Mouse (Mus musculus) neural tube, embryonic 13.5 days (tissue): ENCODE results near the gene Sart1. TPM values are rescaled to one million over a fixed set of nuclear protein-coding genes. Genes with fewer than 3 reads are reported as not detected.

Experiments
- ATAC-seq: fragments of 200-750 bp; cut with Nextera tagmentation; 2 replicates; pipeline ENCODE4 v1.8.0; 2017; ENCODE audit warnings: low read depth, mild to moderate bottlenecking, moderate TSS enrichment, moderate library complexity
- H3K27ac ChIP-seq: fragments of 300-500 bp; sonication (generic); replicated peaks from 2 replicates; pipeline ENCODE4 v1.5.1; 2015; ENCODE audit warnings: moderate library complexity, mild to moderate bottlenecking, inconsistent platforms
- H3K27me3 ChIP-seq: fragments of 300-500 bp; sonication (generic); 2 replicates; pipeline ENCODE4 v1.6.1; 2015; ENCODE audit warnings: mild to moderate bottlenecking, inconsistent platforms
- H3K36me3 ChIP-seq: fragments of 300-500 bp; sonication (generic); 2 replicates; pipeline ENCODE4 v1.6.1; 2015; ENCODE audit warnings: mild to moderate bottlenecking, inconsistent platforms
- H3K4me1 ChIP-seq: fragments of 300-500 bp; sonication (generic); replicated peaks from 2 replicates; pipeline ENCODE4 v1.6.1; 2015; ENCODE audit warnings: inconsistent platforms
- H3K4me2 ChIP-seq: fragments of 300-500 bp; sonication (generic); 2 replicates; pipeline ENCODE4 v1.6.1; 2015; ENCODE audit warnings: inconsistent platforms, mild to moderate bottlenecking, moderate library complexity
- H3K4me3 ChIP-seq: fragments of 300-500 bp; sonication (generic); 2 replicates; pipeline ENCODE4 v1.5.1; 2015; ENCODE audit warnings: mild to moderate bottlenecking, inconsistent platforms
- H3K9ac ChIP-seq: fragments of 300-500 bp; sonication (generic); 2 replicates; pipeline ENCODE4 v1.6.1; 2015; ENCODE audit warnings: moderate library complexity, mild to moderate bottlenecking, inconsistent platforms
- H3K9me3 ChIP-seq: fragments of 300-500 bp; sonication (generic); 2 replicates; pipeline ENCODE4 v1.6.1; 2016; ENCODE audit warnings: inconsistent platforms
- WGBS: fragments of 180-500 bp; shearing (Covaris S2); methylation state at CpG from one replicate; pipeline ENCODE4 v1.1.7; 2015; 5-methylcytosine and 5-hydroxymethylcytosine counted together
- polyA plus RNA-seq: library from polyadenylated mRNA; unstranded; fragments of >200 nt; fragmentation: Nextera tagmentation; extraction: Ambion mirVana; gene quantifications from 2 replicates; pipeline ENCODE4 v1.2.1, GENCODE M21; 2015

The Sart1 gene
- 72.2 and 74.8 TPM in 2 replicates for polyA plus RNA-seq

GRCm38 (mm10) chr19:5388588-5389242 is at the start of gene Sart1:
Gene Sart1, minus strand, starts transcription at chr19:5388703.
- H3K4me1 ChIP-seq: peaks cover 37% of the 10 kb centered on the region
- H3K36me3 ChIP-seq: peaks cover 25% of the 10 kb centered on the region
- H3K27ac ChIP-seq: peak within 1 kb of the TSS; percentile 87
- no peaks in the 10 kb centered on the region for H3K9me3 ChIP-seq
- peak; percentile 99 for ATAC-seq
- no peaks in the 10 kb centered on the region for H3K27me3 ChIP-seq
- peak within 1 kb of the TSS; percentile 98 for H3K4me3 ChIP-seq
- H3K4me2 ChIP-seq: peak within 1 kb of the TSS; percentile 98
- 2% methylated on average over 43 of the region's 43 CpGs for WGBS
- H3K9ac ChIP-seq: peak within 1 kb of the TSS; percentile 95

GRCm38 (mm10) chr19:5433951-5434350 is 45.4 kb upstream of the Sart1 start:
- peak overlapping the region; percentile 57 for H3K4me2 ChIP-seq
- peak overlapping the region; percentile 53; the same call in 1 of the 2 replicates for H3K27ac ChIP-seq
- WGBS: 65% methylated on average over 7 of the region's 7 CpGs
- peaks cover 5% of the 10 kb centered on the region; the same call in 1 of the 2 replicates for H3K36me3 ChIP-seq
- H3K4me3 ChIP-seq: no peak overlapping the region
- H3K9ac ChIP-seq: 0 out of 2 replicates have a peak overlapping the region, but pooled peaks have one; percentile 60
- peaks cover 17% of the 10 kb centered on the region for H3K4me1 ChIP-seq
- H3K27me3 ChIP-seq: peaks cover 8% of the 10 kb centered on the region; the same call in 1 of the 2 replicates
- no peaks in the 10 kb centered on the region for H3K9me3 ChIP-seq
- no peak for ATAC-seq

- Histone ChIP-seq H3K9ac (peak overlapping the region; percentile 60), H3K27ac (peak overlapping the region; percentile 53; the same call in 1 of the 2 replicates), H3K36me3 (peaks cover 5% of the 10 kb centered on the region; the same call in 1 of the 2 replicates), H3K4me1 (peaks cover 19% of the 10 kb centered on the region), H3K4me2 (peak overlapping the region; percentile 57), H3K4me3 (peak overlapping the region; percentile 27), H3K9me3 (no peaks in the 10 kb centered on the region), H3K27me3 (peaks cover 8% of the 10 kb centered on the region; the same call in 1 of the 2 replicates)
- WGBS: 11% methylated on average over 16 of the region's 16 CpGs
- peak; percentile 57 for ATAC-seq
These were observed 44.7 kb upstream of the Sart1 start for GRCm38 (mm10) chr19:5432992-5433852.

GRCm38 (mm10) chr19:5431911-5432464 is 43.5 kb upstream of the Sart1 start:
- no peak overlapping the region for H3K9ac ChIP-seq
- peaks cover 8% of the 10 kb centered on the region; the same call in 1 of the 2 replicates for H3K27me3 ChIP-seq
- no peak overlapping the region for H3K4me3 ChIP-seq
- H3K4me2 ChIP-seq: no peak overlapping the region
- H3K36me3 ChIP-seq: peaks cover 15% of the 10 kb centered on the region
- no peak overlapping the region for H3K27ac ChIP-seq
- no peaks in the 10 kb centered on the region for H3K9me3 ChIP-seq
- ATAC-seq: no peak
- H3K4me1 ChIP-seq: peaks cover 28% of the 10 kb centered on the region
- WGBS: 80% methylated on average over 4 of the region's 4 CpGs

- 71% methylated on average over 1 of the region's 1 CpGs for WGBS
- H3K9ac ChIP-seq: no peak overlapping the region
- H3K4me3 ChIP-seq: no peak overlapping the region
These were observed 41.9 kb upstream of the Sart1 start for GRCm38 (mm10) chr19:5430408-5430807.

GRCm38 (mm10) chr19:5429806-5430205 is 41.3 kb upstream of the Sart1 start:
- Histone ChIP-seq H3K27ac (no peak overlapping the region), H3K9ac (no peak overlapping the region), H3K9me3 (no peaks in the 10 kb centered on the region), H3K27me3 (0 out of 2 replicates have a peak, but pooled peaks cover 4% of the 10 kb centered on the region), H3K4me3 (no peak overlapping the region), H3K4me1 (peaks cover 43% of the 10 kb centered on the region), H3K4me2 (no peak overlapping the region), H3K36me3 (peaks cover 25% of the 10 kb centered on the region)
- 77% methylated on average over 8 of the region's 8 CpGs for whole genome bisulfite sequencing
- no peak for ATAC-seq

More at GRCm38 (mm10) chr19:5430408-5430807, 41.9 kb upstream of the Sart1 start:
- ATAC-seq: no peak
- peaks cover 8% of the 10 kb centered on the region; the same call in 1 of the 2 replicates for H3K27me3 ChIP-seq
- no peak overlapping the region for H3K27ac ChIP-seq
- peaks cover 25% of the 10 kb centered on the region for H3K36me3 ChIP-seq
- no peaks in the 10 kb centered on the region for H3K9me3 ChIP-seq
- peaks cover 43% of the 10 kb centered on the region for H3K4me1 ChIP-seq
- no peak overlapping the region for H3K4me2 ChIP-seq

- no peak for ATAC-seq
- H3K27me3 ChIP-seq: 0 out of 2 replicates have a peak, but pooled peaks cover under 1% of the 10 kb centered on the region
- no peak overlapping the region for H3K27ac ChIP-seq
- peaks cover 43% of the 10 kb centered on the region for H3K4me1 ChIP-seq
- no peak overlapping the region for H3K4me3 ChIP-seq
- H3K36me3 ChIP-seq: peaks cover 25% of the 10 kb centered on the region
- 83% methylated on average over 4 of the region's 4 CpGs for WGBS
- H3K4me2 ChIP-seq: no peak overlapping the region
- H3K9me3 ChIP-seq: no peaks in the 10 kb centered on the region
- H3K9ac ChIP-seq: no peak overlapping the region
These were observed 40.7 kb upstream of the Sart1 start for GRCm38 (mm10) chr19:5429219-5429618.

GRCm38 (mm10) chr19:5428083-5428482 is 39.6 kb upstream of the Sart1 start:
- Histone ChIP-seq H3K4me3 (no peak overlapping the region), H3K4me1 (peaks cover 43% of the 10 kb centered on the region), H3K9me3 (no peaks in the 10 kb centered on the region), H3K27me3 (no peaks in the 10 kb centered on the region), H3K4me2 (no peak overlapping the region), H3K27ac (no peak overlapping the region), H3K36me3 (peaks cover 29% of the 10 kb centered on the region), H3K9ac (no peak overlapping the region)
- ATAC-seq: no peak
- 92% methylated on average over 2 of the region's 2 CpGs for WGBS

- H3K4me1 ChIP-seq: peaks cover 49% of the 10 kb centered on the region
- peaks cover 40% of the 10 kb centered on the region for H3K36me3 ChIP-seq
- peak overlapping the region; percentile 8; the same call in 1 of the 2 replicates for H3K9ac ChIP-seq
- peak overlapping the region; percentile 94 for H3K4me2 ChIP-seq
- WGBS: 92% methylated on average over 13 of the region's 13 CpGs
- no peak overlapping the region for H3K27ac ChIP-seq
- no peaks in the 10 kb centered on the region for H3K27me3 ChIP-seq
- no peak for ATAC-seq
- no peaks in the 10 kb centered on the region for H3K9me3 ChIP-seq
- H3K4me3 ChIP-seq: peak overlapping the region; percentile 88
These were observed 38.3 kb upstream of the Sart1 start for GRCm38 (mm10) chr19:5426640-5427290.

GRCm38 (mm10) chr19:5425906-5426565 is 37.5 kb upstream of the Sart1 start:
- Histone ChIP-seq H3K4me1 (peaks cover 49% of the 10 kb centered on the region), H3K4me2 (peak overlapping the region; percentile 94), H3K36me3 (peaks cover 46% of the 10 kb centered on the region), H3K4me3 (peak overlapping the region; percentile 88), H3K9me3 (no peaks in the 10 kb centered on the region), H3K27ac (peak overlapping the region; percentile 90), H3K27me3 (no peaks in the 10 kb centered on the region), H3K9ac (peak overlapping the region; percentile 92)
- 92% methylated on average over 18 of the region's 18 CpGs for WGBS
- no peak for ATAC-seq
